Mouse (Mus musculus) gastrocnemius, postnatal 14 days (tissue): ENCODE results near the gene Tmem121b. TPM values are rescaled to one million over a fixed set of nuclear protein-coding genes. Genes with fewer than 3 reads are reported as not detected.
A peak's percentile ranks its signal among the peaks of the same experiment; 100 is the strongest.

Source experiments
- DNase-seq: peaks from one replicate; pipeline ENCODE4 v3.0.0; 2021; ENCODE audit warnings: mixed read lengths
- intact Hi-C: fragments of 180-260 bp; cut with DNase I; formaldehyde crosslinking; loops from one replicate; pipeline ENCODE4 v1.15.1; 2025; ENCODE audit warnings: low total_unique reads
- long read RNA-seq, 2 experiments: library from polyadenylated mRNA; stranded (forward); transcript quantifications; one replicate each; pipeline ENCODE4 v2.0.0; 2021
- total RNA-seq, 2 experiments: library from RNA; stranded (reverse); gene quantifications; 2 replicates each; pipeline ENCODE4 v1.2.3; 2021

Gene Tmem121b
- under 1 TPM in 1 of 2 experiments, not detected in 1; 0.04 TPM for total RNA-seq
- long read RNA-seq, experiment 1 = 0 reads
- long read RNA-seq, experiment 2 = 0 reads

DNA sequence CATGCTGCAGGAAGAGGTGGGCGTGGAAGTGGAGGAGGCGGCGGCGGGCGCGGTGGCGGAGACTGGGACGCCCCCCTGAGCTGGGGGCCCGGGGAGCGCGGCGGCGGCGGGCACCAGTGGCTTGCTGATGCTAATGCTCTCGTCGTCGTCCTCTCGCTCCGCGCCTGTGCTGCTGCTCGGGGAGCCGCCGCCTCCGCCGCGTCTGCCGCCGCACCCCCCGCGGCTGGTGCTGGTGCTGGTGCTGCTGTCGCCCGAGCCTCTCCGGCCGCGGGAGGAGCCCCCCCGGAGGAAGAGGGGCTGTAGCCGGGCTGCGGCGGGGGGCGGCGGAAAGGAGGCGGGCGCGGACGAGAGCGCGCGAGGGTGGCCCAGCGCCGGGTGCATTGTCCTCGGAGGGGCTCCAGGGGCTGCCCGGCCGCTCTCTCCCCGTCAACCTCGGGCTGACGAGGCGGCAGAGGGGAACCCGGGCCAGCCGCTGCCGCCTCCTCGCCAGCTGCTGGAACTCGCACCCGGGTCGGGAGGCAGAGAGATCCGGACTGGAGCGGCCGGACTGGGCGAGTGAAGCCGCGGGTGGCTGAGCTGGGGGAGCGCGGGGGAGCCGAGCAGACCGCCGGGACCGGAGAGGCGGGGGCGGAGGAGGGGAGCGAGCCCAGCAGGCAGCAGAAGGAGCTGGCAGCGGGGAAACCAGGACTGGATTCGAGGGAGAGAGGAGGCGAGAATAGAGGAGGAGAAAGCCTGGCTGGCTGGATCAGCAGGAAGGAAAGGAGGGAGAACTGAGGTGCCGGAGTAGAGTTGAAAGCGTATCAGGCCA, at the start of gene Tmem121b:
TSS of gene Tmem121b (minus strand) at position 434 of the 808 bp plus-strand sequence.
- peak; percentile 68 for DNase-seq
- intact Hi-C loops = no loop called here

- no peak for DNase-seq
- intact Hi-C loops = no loop called here
Observed at GRCm38 (mm10) chr6:120542061-120542460, 48.5 kb upstream of the Tmem121b start.

DNA sequence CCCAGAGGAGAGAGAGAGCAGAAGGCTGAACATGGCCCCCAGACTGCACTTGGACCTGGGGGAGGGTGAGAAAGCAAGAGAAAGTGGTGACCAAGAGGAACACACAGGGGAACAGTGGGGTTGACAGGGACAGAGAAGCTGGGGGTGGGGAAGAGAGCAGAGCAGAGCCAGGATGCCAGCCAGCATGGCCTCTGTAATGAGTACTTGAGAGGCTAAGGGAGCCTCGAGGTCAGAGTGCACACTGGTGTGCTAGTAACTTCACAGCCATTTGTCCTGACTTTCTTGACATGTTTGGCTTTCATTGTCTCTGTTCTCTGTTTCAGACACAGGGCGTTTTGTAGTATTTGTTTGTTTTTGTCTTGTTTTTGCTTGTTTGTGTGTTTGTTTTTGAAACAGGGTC, 47.8 kb upstream of the Tmem121b start:
- DNase-seq = no peak
- intact Hi-C loops = no loop called here

DNA sequence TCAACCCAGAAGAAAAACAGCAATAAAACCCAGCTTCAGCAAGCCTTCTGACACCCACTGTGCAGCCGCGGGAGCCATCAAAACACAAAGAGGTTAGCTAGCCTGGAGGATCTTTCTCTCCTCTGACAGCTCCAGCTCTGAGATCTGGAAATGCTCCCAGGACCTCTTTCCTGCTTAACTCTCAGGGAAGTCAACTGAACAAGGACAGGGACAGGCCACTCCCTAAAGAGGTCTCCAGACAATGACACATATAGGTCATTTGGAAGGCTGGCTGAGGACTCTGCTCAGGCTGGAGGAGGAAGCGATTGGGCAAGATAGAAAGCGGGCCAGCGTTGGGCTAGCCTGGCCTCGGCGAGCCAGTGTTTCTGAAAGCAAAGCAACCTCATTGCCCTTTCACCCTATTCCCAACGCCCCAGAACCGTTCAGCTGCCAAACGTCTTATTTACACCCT, 46.2 kb upstream of the Tmem121b start:
- intact Hi-C loops = loop anchor here (2.0 kb wide), 1 partner anchor 197 kb away; no protein-coding TSS in a partner anchor

DNA sequence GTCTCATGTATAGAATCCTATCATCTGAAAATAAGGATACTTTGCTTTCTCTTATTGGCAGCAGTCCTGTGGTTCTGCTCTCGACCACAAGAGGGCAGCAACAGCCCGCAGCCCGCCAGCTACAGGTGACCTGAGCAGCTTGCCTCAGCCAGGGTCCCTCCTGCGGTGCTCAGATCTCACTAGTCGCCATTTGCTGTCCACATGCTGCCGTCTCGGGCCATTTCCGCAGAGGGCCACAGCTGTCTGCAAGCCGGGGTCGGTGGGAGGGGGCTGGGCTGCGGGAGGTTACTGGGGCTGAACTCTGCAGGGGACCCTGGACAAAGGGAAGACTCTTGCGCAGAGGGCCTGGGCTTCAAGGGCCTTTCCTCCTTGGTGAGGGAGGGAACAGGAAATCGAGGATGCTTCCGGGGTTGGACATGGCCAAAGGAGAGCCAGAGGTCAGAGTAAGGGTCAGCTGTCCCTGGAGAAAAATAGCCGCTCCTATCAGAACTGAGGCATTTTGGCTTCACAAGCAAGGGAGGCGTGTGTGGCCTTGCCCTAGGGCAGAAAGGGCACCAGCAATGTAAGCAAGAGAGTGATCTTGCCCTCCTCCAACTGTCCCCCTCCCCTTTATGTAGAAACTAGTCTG, 45.6 kb upstream of the Tmem121b start:
- intact Hi-C loops = loop anchor here (2.0 kb wide), 1 partner anchor 198 kb away; no protein-coding TSS in a partner anchor
- DNase-seq = peak; percentile 67

More for the DNA sequence above, 46.2 kb upstream of the Tmem121b start:
- DNase-seq = peak; percentile 35

- intact Hi-C loops = no loop called here
- no peak for DNase-seq
Observed at GRCm38 (mm10) chr6:120536337-120536736, 42.7 kb upstream of the Tmem121b start.

GRCm38 (mm10) chr6:120532594-120532993, 39.0 kb upstream of the Tmem121b start:
- intact Hi-C loops = no loop called here
- DNase-seq = no peak

DNA sequence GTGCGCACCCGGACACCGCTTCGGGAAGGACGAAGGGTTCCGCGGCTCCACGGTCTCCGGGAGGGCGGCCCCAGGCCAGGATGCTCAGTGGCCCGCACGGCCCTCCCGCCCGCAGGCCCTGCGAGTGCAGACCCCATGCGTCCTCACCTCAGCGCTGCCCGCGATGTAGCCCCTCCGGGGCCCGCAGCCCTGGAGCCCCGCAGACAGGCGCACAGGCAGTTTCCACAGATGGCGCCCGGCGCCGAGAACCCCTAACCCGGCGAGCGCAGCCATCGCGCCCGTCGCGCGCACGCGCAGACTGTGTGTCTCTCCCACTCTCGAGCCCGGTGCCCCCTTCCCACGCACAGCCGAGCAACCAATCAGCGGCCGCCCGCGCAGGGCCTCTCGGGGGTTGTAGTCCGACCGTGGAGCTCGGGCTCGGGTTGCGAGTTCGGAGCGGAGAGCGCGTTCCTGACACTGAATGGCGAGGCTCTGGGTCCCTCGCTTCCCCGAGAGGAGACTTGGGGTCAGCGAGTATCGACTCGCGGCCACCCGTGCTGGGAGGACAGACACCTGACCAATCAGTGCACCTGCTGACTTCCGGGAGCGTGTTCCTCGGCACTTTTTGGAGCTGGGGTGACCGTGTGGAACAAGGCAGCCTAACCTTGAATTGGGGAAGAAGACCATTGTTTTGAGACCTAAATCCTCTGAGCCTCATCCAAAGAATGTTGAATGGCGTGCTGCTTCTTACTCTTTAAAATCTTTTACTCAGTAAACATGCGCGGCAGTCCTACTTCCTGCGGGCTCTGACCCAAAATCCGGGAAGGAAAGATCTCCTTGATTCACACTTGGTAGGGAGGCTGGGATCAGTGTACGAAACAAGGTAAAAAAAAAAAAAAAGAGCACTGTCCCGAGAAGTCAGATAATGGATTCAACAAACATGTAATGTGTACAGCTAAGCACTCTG, 37.7 kb upstream of the Tmem121b start, which contains the start of gene Hdhd5:
TSS of gene Hdhd5 (minus strand) at position 300 of the 946 bp plus-strand sequence.
- DNase-seq = peak; percentile 94
- intact Hi-C loops = no loop called here

- DNase-seq = no peak
- intact Hi-C loops = no loop called here
Observed at GRCm38 (mm10) chr6:120529123-120529522, 35.5 kb upstream of the Tmem121b start.

DNA sequence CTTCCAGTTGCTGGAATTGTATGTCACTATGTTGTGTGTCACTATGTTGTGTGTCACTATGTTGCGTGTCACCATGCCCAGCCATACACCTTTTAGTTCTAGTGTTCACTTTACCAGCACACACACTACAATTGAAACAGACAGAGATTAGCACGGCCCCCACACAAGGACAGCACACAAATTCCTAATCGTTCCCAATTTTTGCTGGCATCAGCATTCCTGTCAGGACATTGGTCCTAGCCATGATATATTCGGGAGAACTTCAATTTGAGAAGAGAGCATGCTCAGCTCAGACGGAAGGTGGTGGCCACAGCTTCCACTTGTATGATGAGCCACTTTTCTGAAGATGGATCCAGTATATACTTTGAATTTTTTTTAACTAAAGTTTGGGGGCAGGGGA, 31.2 kb upstream of the Tmem121b start:
- intact Hi-C loops = no loop called here
- no peak for DNase-seq

GRCm38 (mm10) chr6:120519647-120520046, 26.0 kb upstream of the Tmem121b start:
- no peak for DNase-seq
- intact Hi-C loops = no loop called here

DNA sequence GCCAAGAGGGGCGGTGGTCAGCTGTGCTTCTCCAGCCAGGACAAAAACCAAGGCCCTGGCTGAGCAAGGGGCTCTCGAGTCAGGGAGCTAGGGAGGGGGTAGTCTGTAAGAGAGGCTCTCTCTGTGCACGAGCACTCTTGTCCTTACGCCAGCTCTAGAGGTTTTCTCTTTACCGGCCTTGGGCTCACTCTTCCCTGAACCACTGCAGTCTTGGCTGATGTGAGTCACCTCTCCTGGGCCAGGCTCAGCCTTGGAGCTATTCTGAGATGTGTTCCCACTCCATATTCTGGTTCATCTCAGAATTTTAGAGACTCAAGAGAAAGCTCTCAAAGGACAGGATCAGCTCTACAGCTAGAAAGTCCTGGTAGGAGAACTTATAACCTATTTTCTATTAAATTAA, 23.7 kb upstream of the Tmem121b start:
- DNase-seq = no peak
- intact Hi-C loops = no loop called here

- intact Hi-C loops = no loop called here
Observed at GRCm38 (mm10) chr6:120516879-120517278, 23.3 kb upstream of the Tmem121b start.

GRCm38 (mm10) chr6:120516422-120516821, 22.8 kb upstream of the Tmem121b start:
- intact Hi-C loops = no loop called here
- DNase-seq = no peak

More at GRCm38 (mm10) chr6:120516879-120517278, 23.3 kb upstream of the Tmem121b start:
- DNase-seq = no peak

GRCm38 (mm10) chr6:120511212-120511611, 17.6 kb upstream of the Tmem121b start:
- intact Hi-C loops = no loop called here
- no peak for DNase-seq

DNA sequence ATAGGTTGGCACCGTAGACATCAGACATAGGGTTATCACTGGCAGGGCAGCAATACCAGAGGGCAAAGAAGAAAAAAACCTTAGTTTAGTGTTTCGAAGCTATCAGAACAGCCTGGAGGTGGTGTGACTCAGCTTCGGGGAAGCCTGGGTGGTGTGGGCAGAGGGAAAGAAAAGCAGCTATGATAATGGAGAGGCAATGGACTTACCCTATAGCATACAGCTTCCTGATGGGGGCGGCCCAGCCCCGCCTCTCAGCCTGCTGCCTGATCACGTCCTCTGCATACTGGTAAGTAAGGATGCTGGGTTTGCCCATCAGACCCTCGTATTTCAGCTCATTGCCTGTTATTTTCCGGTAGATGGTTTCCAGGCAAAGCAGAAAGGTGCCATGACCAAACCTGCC, 16.8 kb upstream of the Tmem121b start:
- no peak for DNase-seq
- intact Hi-C loops = no loop called here

DNA sequence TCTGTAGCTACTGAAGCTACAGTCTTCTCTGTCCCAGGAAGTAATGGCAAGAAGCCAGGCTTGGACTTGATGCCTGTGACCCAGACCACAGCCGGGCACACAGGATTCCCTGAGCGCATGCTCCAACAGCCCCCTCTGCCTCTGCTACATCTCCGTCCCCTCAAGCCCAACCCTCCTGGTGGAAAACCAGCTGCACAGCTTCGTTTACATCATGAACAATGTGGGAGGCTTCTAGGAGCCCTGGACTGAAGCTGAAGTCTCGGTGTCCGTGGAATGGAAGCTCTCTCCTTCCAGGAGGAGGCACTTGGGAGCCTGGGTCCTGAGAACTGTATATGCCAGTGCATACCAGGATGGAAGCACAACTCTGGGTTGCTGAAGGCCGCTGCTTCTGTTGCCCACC, 16.4 kb upstream of the Tmem121b start:
- intact Hi-C loops = no loop called here
- no peak for DNase-seq

DNA sequence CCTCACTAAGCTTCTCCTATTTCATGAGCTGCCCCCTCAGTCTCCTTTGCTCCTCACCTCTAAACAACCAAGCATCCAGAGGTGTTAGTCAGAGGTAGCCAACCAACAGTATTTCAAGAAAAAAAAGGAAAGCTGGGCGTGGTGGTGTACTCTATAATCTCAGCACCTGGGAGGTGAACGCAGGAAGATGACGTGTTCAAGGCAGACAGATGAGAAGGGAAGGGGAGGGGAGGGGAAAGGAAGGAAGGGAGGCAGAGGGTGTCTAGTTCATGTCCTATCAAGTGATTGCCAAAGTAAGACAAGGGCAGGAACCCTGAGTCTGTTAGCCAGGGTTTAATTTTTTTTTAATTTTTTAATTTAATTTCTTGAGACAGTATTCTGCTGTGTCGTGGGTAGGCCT, 15.0 kb upstream of the Tmem121b start:
- DNase-seq = no peak
- intact Hi-C loops = no loop called here

DNA sequence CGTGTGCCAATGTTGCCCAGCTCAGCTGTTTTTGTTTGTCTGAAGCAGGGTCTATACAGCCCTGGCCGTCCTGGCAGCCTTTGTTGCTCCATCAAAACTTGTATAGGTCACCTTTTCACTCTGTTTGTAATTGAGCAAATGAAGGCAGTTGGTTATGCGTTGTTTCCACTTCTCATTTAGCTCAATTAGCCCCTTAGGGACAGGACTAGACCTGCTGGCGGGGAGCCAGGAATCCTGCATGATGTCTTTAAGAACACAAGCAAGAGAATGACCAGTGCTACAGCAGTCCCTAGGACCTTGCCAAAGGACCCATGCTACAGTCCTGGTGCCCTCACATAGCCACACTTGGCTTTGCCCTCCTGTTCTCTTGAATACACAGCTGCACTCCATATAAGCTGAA, 11.9 kb upstream of the Tmem121b start:
- no peak for DNase-seq
- intact Hi-C loops = no loop called here

GRCm38 (mm10) chr6:120504051-120504450, 10.4 kb upstream of the Tmem121b start:
- no peak for DNase-seq
- intact Hi-C loops = no loop called here
